Mouse (Mus musculus) 3T3-L1 (cell line): ENCODE data around the gene Foxp4.

ENCODE experiments used
- DNase-seq: peaks from one replicate; pipeline ENCODE4 v3.0.0-alpha.2; 2015; ENCODE audit warnings: low read depth, low spot score

Gene Foxp4

GRCm38 (mm10) chr17:47936591-47936990 lies 12.1 kb upstream of the Foxp4 start:
- DNase-seq: no peak

- DNase-seq: no peak
Measured at GRCm38 (mm10) chr17:47929431-47929830, 5.0 kb upstream of the Foxp4 start.

DNA sequence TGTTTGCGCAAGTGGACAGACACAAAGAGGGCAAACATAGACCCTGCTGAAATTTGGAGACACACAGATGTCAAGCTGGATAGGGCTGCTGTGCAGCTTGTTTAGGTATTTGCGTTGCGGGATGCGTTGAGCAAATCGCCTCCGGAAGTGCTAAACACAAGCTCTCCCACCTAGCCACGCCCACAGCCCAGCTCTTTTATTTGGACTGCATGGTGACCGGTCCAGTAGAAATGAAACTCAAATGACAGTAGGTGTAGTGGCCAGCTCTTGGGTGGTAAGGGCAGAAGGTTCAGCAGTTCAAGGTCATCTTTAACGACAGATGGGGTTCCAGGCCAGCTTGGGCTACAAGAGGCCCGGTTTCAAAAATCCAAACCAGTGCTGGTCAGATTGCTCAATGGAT lies 1.5 kb upstream of the Foxp4 start:
- peak; percentile 38 for DNase-seq

DNA sequence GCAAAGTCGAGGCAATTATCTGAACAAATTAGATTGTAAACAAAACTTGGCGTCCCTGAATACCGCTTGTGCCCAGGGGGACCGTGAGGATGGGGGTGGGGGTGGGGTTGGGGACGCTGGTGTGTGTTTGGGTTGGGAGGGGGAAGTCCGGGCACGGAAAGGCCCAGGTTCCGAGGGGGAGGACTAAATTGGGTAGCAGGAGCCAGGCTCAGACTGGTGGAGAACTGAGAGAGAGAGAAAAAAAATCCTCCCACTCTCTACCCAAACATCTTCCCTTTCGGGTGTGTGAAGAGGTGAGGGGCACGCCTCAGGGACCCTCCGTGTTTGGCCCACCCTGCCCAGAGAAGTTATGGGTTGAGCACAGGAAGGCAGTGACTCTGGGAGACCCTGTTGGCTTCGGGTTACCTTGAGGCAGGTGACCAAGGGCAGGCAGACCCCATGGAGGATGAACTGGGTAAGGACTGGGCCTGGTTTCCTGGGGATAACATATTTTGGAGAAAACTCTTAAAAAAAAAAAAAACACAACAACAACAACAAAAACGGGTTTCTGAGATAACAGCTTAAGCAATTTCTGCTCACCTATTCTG lies 988 bp upstream of the Foxp4 start:
- DNase-seq: peak; percentile 11

DNA sequence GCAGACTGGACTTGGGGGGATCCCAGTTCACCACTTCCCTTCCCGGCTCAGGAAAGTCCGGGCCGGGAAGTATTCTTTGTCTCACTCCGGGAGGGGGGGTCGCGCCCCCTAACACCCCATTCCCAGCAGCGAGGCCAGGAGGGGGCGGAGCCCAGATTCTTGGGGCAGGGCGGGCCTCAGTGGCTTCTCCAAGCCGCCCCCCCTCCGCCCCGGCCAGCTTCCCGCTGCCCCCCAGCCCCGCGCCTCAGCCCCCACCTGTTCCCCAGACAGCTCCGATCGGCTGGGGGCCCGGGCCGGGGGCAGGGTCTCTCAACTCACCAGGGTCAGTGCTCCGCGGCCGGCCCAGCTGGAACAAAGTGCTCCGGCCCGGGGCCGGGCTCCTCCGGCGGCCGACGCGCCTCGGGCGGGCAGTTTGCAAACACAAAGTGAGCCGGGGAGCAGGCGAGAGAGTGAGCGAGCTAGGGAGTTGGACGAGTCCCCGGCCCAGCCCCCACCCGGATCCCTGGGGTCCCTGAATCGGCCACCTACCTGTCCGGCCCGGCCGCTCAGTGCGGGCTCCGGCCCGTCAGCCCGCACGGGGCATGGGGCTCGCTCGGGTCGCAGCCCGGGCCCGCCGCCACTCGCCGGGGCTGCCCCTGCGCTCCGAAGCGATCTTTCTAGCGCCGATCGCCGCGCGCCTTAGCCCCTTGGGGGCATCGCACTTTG lies 615 bp downstream of the Foxp4 start:
- peak; percentile 55 for DNase-seq

DNA sequence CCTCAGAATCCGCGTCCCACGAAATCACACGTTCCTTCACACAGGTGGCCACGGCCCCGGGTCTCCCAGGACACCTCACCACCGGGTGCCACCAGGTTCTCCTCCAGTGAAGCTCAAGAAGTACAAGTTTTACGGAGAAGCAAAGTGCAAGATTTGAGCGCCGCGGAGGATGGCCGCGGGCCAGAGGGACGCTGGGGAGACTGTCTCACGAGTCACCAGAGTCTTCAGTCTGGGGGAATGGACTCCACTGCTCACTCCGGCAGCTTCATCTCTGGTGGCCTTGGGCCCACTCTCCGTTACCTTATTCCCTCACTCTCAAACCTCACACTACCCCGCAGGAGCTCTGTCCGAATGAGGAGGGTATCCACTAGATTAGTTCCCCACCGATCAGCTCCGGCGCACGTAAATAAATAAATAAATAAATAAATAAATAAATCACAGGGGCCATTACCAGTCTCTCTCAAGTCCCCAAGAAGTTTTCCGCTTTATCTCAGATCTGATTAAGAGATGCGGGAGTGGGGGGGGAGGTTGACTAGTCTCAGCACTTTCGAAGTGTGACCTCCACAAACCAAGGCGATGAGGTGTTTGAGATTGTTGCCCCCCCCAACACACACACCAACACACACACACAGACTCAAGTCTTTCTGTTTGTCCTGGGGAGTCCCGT lies 1.3 kb downstream of the Foxp4 start:
- peak; percentile 18 for DNase-seq

DNA sequence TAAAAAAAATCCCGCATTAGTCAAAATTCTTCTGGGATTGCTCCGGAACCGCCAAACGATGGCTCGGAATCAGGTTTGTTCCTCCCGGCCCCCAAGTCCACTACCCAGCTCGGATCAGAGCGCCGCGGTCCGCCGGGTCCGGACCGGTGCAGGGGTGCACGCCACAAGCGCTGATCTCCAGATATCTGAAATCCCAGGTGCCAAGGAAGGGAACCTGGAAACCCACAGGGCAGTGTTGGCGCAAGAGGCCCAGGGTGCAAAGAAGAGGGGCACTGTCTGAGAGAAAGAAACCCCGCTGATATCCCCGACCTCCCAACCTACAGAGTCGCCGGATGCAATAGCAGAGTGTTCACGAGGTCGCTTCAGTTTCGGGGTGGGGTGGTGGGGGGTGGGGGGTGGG lies 1.9 kb downstream of the Foxp4 start:
- no peak for DNase-seq

DNA sequence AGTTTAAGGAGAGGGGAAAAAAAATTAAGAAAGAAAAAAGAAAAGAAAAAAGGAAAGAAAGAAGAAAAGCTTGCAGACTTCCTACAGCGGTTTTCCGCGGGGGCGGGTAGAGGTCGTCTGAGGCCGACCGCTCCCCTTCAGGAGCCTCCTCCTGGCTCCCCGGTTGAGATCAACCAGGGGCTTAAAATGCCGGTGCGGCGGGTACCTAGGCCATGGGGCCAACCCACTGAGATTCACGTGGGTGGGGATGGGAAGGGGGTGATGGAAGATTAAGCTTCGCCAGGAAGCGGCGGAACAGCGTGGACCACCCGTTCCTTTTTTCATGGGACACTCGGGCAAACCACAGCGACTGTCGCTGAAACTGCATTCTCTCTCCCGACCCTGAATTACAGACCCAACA lies 2.3 kb downstream of the Foxp4 start:
- no peak for DNase-seq

DNA sequence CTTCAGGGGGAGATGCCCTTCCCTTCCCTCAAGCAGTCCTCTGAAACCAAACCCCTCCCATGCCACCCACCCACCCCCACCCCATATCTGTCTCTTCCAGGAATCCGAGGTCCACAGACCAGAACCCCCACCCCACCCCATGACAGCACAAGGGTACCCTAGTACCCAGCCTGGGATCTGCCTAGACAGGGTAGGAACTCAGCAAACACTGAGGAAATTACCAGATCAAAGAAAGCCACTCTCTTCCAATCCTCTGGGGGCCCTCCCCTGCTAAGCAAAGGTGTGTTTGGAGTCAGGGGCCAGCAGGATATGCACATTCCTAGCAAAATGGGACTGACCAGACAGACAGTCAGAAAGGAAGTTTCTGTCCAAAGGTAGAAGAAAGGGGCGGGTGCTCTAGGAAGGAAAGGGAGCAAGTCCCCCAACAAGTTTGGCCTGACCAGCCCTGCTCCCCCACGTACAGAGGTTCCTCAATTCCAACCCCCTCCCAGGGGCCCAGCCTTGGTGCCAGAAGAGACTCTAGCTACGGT lies 3.2 kb downstream of the Foxp4 start:
- DNase-seq: no peak

- DNase-seq: no peak
Measured at GRCm38 (mm10) chr17:47919826-47920225, 4.6 kb downstream of the Foxp4 start.

DNA sequence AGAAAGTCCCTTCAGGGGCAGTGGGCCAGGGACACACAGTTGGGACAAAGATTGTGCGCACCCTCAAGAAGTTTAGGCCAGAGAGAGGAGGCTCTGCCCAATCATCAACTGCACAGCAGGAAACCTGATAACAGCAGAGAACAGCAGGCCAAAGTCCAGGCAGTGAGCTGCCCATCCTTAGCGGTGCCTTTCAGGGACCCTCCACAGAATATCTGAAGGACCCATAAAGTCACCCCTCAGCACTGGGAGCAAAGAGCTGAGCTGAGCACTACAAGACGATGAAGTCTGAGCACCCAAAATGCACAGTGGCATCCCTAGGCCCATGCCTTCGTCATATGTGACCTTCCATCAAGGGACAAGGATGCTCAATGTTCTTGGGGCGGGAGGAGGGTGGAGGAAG lies 6.5 kb downstream of the Foxp4 start:
- DNase-seq: no peak

DNA sequence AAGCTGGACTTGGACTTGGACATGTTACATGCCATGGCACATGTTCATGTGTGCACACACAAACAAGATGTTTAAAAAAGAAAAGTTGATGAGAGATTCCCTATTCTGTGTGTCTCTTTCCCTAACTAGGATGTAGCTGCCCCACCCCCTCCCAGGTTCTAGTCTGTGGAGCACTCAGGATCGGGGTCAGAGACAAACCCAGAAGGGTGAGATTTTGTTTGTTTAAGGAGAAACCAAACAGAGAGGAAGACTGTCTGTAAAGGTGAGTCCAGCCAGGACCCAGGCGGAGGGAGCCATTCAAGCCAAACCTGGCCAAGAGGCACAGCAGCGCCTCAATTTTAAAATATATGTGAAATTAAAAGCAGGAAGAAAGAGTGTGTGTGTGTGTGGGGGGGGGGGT lies 7.2 kb downstream of the Foxp4 start:
- DNase-seq: no peak

DNA sequence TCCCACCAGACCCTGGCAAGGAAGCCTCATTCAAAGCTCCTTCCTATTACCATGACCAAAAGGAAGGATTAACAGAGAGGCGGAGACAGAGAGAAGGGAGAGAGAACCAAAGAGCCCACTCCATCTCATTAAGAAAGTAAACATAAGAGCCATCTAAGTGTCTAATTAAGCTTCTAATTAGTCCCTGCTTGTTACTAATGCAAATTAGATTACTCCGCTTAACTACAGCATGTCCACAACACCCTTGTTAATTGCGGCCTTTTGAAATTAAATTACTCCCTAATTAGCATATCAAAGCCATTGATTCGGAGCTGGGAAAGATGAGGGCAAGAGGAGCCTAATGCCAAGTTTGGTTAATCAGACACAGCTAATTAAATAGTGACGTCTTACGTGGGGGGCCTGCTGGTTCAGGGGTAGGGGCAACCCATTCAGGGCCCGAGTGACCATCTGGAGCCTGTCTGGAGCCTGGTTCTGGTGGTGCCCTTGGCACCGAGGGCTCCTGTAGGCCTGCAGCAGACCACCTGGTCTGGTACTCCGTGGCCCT lies 9.7 kb downstream of the Foxp4 start:
- DNase-seq: no peak

GRCm38 (mm10) chr17:47909091-47910001 lies 15.1 kb downstream of the Foxp4 start:
- no peak for DNase-seq

DNA sequence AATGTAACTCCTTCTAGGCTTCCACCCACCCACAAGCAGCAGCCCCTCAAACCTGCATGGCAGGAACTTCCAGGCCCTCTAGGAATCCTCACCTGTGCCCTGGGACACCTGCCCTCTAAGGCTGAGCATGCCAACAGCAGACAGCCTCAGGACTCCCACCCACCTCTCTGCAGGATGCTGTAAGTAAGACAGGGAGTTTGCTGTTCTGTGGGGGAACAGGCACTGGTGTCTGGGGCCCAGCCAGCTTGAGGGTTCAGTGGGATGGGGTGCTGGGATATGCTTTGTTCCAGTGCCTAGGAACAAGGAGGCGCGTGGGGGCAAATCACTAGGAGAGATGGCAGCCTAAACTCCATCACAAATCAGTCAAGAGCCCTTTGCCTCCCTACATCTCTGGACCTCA lies 16.4 kb downstream of the Foxp4 start:
- DNase-seq: no peak

DNA sequence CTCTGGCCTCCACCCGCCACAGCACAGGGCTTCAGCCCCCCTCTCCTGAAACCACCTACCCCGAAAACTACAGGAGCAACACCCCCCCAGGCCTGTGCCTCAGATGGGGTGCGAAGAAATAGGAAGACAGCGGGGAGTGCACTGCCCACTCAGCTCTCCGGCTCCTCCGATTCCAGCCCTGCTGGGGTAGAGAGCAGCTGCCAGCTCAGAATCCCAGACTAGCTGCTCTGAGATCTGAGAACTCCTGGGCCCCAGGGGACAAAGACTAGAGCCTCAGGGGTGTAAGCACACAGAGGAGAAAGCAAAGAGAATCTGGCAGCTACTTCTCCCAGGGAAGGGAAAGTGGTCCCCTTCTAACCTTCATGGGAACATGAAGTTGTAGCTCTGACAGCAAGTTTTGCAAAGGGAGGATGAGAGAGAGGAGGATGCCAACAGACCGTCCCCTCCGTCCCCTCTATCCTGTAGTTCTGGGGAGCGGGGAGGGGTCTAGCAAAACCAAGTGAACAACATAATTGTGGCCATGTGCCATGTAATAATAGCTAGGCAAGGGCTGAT lies 17.0 kb downstream of the Foxp4 start:
- peak; percentile 13 for DNase-seq

- no peak for DNase-seq
Measured at GRCm38 (mm10) chr17:47903846-47904680, 20.4 kb downstream of the Foxp4 start.

DNA sequence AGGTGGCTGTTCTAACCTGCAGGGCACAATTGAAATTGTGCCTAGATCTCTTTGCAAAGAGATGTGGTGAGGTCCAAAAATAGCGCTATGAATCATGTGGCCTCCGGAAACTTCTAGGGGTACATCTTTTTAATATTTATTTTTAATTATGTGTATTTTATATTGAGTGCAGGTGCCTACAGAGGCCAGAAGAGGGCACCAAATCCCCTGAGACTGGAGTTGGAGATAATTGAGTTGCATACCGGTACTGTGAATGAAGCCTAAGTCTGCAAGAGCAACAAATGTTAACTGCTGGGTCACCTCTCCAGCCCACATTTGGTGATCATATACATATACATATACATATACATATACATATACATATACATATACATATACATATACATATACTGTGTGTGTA lies 22.7 kb downstream of the Foxp4 start:
- peak; percentile 72 for DNase-seq

DNA sequence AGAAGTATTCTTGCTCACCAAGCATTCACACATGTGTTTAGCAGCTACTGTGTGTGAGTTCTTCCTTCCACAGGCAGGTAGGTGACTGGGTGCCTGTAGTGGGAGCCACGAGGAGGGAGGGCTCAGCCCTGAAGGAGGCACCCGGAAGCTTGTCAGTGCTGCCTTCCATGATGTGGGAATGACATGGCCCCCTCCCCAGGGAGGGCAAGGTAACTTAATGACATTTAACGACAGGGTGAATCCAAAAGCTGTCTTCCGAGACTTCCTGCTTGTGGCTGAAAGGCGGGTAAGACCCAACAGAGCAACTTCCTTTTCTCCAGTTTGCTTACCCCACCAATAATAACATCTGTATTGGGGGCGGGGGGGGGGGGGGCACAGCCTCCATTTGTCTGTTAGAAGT lies 23.7 kb downstream of the Foxp4 start:
- DNase-seq: no peak

- DNase-seq: no peak
Measured at GRCm38 (mm10) chr17:47899156-47899555, 25.3 kb downstream of the Foxp4 start.
